Mouse (Mus musculus): Measurements from ENCODE around the gene Rab21. TPM values are rescaled to one million over a fixed set of nuclear protein-coding genes. Genes with fewer than 3 reads are reported as not detected.

The Rab21 gene
- total RNA-seq (2021), result 10 to 100 TPM; 26.4 to 27.1 TPM
- long read RNA-seq, experiment 1, full-length matches to known transcripts, result 88 of 97 reads
- long read RNA-seq, experiment 1, partial matches to known transcripts, result 5 of 97 reads
- long read RNA-seq, experiment 1, other reads (novel, unspliced or antisense), result 4 of 97 reads
- long read RNA-seq, experiment 2, full-length matches to known transcripts, result 55 of 64 reads
- long read RNA-seq, experiment 2, partial matches to known transcripts, result 2 of 64 reads
- long read RNA-seq, experiment 2, other reads (novel, unspliced or antisense), result 7 of 64 reads

DNA sequence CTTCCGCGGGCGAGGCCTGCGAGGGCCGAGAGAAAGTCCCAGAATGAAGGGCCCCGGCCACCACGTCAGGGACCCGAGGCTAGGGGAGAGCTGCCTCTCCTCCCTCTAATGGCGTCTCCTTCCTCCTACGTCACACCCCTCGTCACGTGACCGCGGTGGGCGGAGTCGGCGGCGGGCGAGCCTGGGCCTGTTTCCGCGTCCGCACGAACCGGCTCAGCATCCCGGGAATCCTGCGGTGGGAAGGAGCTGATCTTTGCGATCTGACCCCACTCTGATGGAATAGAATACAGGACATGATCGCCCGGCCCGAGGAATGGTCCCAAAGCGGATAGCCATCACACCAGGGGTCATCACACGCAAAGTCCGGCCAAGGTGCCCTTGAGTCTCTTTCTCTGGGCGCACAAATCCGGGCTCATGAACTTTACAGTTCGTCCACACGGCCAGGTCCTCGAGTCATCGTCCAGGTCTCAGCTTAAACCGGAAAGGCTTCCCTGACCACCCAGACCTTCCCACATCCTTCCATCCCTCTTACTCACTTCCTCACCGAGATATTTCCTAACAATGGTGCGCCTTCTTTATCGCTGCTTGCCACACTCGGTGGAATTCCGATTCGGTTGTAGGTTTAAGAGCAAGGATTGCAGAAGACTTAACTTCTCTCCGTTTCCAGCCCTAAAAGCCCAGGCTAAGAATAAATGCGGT lies at the start of gene Rab21:
TSS of gene Rab21 (minus strand) at position 122 of the 699 bp plus-strand sequence.
- DNase-seq (ENCODE audit: low spot score in 2 of 2), result peak; percentile 99

DNA sequence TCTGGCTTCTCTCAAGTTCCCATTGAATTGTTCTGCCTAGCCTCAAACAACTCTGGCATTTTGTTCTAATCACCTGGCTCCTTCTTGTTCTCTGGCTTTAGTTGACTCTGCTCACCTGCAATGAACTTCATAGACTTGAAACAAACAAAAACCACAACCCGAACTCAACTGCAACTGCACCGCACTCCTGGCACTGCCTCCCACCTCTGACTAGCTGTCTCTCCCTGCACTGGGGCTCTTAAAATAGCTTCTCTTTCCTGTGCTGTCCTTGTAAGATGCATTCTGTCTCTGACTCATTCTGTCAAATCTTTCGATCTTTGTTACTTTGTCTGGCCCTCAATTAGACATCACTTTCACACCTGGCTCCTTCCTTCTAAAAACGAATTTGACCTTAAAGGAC lies 47.8 kb upstream of the Rab21 start:
- DNase-seq (ENCODE audit: low spot score in 2 of 2), result no peak

DNA sequence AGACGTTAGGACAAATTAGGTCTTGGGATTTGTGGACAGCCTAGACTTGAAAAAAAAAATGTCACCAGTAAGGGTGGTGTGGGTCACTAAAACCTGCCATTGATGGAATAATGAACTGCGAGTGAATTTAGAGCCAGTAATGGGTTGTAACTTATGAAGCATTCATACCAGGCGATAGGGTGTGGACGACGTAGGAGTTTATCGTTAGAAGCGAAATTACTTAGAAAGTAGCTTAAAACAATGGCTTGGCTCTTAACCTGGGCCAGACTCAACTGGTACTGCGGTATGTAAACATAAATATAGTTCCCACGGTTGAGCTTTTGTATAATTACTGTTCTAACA lies 47.2 kb upstream of the Rab21 start:
- DNase-seq (ENCODE audit: low spot score in 2 of 2), result no peak

DNA sequence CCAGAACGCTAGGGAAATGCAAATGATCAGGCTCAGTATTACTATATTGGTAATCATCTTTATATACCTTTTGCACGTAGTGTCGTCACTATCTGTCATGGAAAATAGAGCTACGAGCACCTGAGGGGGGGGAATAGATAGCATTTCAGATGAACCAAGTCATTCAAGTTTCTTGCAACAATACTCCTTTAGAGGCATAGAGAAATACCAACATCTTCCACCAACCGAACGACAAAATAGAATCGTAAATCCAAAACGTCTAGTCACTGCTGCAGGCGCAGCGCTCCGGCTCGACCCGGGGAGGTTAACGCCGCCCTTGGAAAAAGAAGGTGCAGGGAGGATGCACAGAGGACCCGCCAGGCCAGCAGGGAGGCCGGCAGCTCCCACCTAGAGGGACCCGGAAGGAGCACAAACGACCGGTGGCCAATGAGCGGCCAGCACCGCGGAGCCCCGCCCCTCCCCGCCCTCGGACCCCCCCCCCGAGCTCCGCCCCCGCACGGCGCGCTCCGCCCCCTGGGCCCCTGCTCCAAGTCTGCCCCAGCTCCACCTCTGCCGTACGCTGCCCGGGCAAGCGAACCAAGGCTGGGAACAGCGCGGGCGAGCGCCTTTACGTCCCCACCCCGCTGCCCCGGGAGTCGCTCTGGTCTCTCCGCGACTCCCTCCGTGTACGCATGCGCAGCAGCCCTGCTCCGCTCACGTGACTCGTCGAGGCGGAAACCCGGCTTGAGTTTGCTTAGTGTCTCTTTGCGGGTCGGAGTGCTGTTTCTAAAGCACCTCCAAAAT lies 46.6 kb upstream of the Rab21 start, which contains the start of gene Tmem19:
TSS of gene Tmem19 (minus strand) at position 662 of the 783 bp plus-strand sequence.
- peak; percentile 94 to 98 for DNase-seq (ENCODE audit: low spot score in 2 of 2)

DNA sequence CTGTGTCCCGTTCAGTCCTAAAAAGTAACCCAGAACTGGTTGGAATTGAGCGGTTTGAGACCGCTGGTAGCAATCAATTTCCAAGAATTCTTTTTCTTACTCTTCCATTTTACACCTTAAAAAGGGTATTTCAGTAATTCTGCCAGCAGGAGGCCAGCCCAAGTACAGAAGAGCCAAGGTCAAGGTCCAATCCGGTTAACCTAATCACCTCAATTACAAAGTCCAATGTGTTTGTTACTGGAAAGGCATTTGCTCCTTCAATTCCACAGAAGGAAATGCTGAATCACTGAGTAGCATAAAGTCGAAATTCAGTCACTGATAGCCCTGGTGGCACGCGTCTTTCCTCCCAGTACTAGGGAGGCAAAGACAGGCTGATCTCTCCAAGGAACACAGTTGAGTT lies 43.7 kb upstream of the Rab21 start:
- DNase-seq (ENCODE audit: low spot score in 2 of 2), result no peak

DNA sequence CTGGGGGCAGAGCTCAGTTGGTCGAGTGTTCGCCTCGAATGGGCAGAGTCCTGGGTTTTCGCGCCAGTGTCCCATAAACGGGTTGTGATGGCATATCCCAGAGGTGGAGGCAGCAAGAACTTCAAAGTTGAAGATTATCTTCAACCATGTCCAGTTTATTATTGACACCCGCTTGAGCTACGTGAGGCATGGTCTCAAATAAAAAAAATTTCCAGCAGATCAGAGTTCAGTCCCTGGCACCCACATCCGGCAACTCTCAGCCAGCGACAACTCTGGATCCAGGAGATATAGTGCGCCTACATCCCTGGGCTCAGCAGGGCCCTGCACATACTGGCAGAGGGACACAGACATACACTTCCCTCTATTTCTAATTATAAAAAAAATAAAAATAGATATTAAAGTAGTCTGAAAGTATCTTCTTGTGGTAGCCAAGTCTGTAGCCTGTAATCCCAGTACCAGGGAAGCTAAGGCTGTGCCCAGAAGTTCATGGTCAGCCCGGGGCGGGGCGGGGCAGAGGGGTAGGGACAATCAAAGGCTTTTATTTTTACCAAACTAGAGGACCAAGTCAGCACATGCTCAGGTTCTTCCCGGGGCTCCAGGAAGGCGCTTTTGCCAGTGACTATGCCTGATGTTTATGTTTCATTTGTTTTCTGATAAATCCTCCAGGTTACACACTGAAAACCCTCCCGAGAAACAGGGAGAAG lies 43.0 kb upstream of the Rab21 start:
- no peak for DNase-seq (ENCODE audit: low spot score in 2 of 2)

DNA sequence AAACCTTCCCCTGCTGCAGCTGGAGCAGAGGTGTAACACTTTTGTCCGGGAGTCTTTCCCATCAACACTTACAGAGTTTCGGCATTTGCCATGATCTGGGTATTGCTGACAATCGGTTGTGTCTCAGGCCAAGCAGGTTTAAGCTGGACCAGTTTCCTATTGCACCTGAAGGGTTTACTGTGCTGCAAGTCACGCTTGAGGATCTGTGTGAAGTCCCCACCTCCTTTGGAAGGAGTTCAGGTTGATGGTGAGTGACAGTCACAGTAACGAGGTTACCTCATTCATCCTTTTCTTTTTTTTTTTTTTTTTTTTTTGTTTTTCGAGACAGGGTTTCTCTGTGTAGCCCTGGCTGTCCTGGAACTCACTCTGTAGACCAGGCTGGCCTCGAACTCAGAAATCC lies 40.7 kb upstream of the Rab21 start:
- no peak for DNase-seq (ENCODE audit: low spot score in 2 of 2)

DNA sequence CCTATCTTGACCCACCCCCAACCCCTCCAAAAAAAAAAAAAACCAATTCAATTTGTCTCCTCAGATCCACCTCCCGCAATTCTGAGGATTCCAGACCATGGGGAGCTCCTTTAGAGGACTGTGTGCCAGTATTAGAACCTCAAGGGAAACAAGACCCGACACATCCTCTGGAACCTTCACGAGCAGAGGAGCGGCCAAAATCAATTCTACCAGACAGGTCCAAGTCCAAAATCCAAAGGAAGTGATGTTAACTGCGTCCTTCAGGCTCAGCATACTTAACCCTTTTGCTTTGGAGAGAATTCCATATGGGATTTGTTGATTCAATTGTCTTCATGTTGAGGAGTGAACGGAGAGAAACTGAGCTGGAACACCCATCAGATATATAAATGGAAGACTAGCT lies 39.6 kb upstream of the Rab21 start:
- DNase-seq (ENCODE audit: low spot score in 2 of 2), result no peak

DNA sequence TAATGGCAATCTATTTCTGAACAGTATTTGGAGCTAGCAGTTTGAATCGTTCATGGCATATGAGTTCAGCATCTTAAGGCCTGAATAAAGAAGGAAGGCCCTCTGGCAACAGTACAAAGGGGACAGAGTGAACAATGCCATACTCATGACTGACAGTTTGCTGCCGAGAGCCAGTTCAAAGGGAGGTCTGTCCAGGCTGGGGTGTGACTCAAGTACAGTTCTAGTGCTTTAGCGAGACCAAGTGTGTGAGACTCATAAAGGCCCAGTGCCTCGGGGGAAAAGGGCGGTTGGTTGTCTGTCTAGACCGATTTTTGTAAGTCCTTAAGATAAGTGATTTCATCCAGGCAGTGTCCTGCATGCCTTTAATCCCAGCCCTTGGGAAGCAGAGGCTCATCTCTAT lies 39.2 kb upstream of the Rab21 start:
- DNase-seq (ENCODE audit: low spot score in 2 of 2), result no peak

DNA sequence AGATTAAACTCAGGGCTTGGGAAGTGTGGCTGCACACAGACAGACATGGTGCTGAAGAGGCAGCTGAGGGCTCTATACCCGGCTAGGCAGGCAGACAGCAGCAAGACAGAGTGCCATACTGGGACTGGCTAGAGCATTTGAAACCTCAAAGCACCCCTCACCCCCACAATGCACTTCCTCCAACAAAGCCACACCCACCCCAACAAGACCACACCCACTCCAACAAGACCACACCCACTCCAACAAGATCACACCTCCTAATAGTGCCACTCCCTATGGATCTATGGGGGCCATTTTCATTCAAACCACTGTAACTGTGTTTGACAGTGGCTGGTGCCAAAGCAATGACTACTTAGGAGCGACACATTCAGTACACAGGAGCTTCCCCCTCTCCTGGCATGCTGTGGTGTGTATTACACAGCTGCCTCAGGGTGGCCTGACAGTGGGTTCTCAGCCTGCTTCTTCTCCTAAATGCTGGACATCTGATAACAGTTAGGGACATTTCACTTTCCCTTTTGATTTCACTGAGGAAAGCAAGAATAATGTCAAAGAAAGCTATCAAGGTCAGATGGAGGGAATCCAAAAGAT lies 35.5 kb upstream of the Rab21 start:
- no peak for DNase-seq (ENCODE audit: low spot score in 2 of 2)

DNA sequence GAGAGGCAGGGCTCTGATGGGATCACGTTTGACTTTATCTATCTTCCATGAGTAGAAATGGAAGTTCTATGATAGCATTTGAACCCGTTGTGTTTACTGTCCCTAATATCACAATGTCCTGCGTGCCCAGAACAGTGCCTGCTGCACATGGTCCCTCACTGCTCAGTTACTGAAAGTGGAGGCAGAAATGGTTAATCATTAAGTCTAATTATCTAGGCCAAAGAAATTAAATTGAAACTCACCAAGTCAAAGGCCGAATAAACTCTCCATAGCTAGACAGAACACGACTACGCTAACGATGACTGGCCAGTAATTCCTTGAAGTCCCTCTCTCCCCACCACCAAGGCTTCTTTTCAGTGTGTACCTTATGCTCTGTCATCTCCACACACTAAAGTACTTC lies 34.1 kb upstream of the Rab21 start:
- DNase-seq (ENCODE audit: low spot score in 2 of 2), result no peak

DNA sequence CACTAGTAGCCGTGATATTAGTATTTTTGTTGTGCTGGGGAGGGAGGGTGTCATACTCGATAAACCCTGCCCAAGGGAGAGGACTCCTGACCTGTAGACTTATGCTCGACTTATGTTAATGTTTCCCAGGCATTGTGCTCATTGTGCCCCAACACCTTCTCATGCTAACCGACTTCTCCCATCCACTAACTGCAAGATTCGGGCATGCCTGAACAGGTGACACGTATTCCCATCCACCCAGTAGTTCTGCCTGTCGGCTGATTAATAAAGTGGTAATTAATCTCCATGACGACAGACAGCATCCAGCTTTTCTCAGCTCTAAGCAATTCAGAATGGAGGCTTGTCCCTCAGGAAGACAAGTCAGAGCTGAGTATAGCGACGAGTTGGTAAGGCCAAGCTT lies 33.6 kb upstream of the Rab21 start:
- no peak for DNase-seq (ENCODE audit: low spot score in 2 of 2)

DNA sequence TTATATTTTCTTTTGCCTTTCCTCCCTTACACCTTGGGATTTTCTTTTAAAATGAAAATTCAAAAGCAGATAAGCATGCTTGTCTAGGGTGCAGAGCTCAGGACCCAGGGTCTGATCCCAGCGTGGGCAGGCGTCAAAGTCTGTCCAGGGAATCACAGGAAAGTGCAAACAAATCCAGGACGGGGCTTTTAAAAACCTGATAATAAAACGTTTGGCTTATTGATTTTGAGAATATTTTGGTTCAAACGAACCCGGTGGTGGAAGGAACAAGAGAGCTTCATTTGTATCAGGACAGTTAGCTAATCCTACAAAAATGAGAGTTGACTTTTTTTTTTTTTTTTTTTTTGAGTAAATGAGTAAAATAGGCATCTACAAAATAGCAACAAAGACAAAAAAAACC lies 32.7 kb upstream of the Rab21 start:
- DNase-seq (ENCODE audit: low spot score in 2 of 2), result no peak

DNA sequence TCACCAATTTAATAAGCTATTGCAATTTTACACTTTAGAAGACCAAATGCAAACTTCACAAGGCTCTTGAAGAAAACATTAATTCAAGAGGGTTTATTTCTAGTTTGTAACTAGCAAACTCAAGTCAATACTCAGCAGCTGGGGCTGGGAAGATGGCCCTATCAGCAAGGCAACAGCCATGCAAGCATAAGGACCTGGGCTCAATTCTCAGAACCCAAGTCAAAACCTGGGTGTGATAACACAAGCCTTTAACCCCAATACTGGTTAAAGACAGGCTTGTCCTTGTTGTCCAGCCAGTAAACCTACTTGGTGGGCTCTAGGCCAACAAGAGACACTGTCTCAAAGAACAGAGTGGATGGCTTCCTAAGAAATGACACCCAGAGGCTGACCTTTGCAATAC lies 31.1 kb upstream of the Rab21 start:
- DNase-seq (ENCODE audit: low spot score in 2 of 2), result no peak

DNA sequence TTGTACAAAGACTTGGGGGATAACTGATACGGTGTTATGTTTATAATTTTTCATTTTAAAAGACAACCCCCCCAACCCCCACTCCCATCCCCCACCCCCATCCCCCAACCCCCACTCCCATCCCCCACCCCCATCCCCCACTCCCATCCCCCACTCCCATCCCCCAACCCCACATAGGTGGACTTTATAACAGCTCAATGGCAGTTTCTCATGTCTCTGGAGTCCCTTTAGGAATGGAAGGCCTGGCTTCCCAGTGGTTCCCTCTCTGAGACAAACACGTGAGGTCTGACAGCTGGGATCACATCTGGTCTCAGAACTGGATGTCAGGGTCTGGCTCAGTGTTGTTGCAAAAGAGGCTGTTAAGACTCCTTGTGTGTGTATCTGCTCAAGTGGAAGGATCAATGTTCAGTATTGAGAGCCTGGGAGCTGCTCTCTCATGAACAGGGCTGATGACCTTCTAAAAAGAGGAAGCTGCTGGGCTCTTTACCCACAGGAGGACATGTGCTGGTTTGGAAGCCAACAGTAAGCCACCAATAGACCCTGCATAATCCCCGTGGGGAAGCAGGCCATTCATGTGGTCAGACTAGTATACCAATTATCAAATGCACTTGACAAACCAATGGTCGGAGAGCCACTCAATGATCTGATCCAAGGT lies 27.5 kb upstream of the Rab21 start:
- no peak for DNase-seq (ENCODE audit: low spot score in 2 of 2)

DNA sequence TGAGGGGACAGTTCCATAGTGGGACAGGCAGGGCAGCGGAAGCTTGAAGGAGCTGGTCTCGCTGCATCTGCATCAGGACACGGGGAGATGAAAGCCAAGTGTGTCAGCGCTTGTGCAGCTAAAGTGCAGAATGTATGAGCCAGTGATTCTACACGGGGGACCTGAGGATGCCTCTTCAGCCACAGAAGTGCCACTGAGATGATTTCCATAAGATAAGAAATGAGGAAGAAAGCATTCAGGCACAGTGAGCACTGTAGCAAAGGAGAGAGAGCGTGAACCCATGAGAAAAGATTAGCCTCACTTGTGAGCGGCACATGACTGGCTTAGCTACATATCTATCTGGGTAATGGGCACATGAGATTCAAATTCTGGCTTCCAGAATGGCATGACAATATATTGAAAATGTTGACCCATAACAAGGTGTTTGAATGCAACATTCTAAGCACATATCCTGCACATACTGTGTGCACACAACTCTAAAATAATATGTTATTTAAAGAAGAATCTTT lies 24.5 kb upstream of the Rab21 start:
- no peak for DNase-seq (ENCODE audit: low spot score in 2 of 2)

DNA sequence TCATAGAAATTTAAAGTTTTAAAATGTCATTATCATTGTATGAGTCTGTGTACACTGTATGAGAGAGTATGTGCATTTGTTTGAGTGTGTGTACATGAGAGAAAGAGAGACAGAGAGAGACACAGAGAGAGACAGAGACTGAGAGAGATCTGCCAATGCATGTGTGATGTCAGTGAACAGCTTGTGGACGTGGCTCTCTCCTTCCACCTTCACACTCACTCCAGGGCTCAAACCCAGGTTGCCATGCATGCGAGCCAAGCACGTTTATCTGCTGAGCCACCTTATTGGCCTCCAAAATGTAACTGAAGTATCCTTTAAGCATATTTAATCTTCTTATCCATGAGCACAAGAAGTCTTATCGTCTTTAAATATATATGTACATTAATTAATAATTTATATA lies 21.5 kb upstream of the Rab21 start:
- DNase-seq (ENCODE audit: low spot score in 2 of 2), result no peak

DNA sequence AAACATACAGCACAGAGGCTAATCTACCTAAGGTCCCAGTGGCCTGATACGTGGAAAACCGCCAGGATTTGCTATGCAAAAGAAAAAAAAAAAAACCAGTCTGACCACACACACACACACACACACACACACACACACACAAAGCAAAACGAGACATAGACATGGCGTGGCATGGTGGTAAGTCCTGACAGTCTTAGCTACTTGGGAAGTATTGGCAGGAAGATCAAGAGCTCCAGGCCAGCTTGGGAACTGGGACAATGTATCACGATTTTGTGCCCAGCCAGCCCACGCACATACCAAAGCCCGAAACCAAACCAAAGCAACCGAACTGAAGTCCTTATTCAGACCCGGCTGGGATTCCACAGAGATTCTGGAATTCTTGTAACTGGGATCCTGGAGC lies 18.1 kb upstream of the Rab21 start:
- DNase-seq (ENCODE audit: low spot score in 2 of 2), result no peak

DNA sequence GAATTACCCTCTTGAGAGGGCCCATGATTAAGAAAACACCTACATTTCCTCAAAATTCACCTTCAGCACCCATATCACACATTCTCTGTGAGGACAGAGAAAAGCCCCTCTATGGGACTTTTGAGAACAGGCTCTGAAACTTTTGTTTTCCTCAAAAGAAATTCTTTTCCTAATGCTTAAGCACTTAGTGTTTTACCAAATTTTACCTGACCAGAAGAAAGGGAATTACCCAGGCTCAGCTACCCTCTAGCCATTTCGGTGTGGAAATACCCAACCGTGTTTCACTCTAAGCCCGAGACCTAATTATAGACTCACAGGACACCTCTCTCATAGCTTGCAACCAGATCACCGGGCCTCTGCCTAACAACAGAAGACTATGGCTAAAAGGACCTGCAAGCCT lies 17.6 kb upstream of the Rab21 start:
- DNase-seq (ENCODE audit: low spot score in 2 of 2), result no peak

DNA sequence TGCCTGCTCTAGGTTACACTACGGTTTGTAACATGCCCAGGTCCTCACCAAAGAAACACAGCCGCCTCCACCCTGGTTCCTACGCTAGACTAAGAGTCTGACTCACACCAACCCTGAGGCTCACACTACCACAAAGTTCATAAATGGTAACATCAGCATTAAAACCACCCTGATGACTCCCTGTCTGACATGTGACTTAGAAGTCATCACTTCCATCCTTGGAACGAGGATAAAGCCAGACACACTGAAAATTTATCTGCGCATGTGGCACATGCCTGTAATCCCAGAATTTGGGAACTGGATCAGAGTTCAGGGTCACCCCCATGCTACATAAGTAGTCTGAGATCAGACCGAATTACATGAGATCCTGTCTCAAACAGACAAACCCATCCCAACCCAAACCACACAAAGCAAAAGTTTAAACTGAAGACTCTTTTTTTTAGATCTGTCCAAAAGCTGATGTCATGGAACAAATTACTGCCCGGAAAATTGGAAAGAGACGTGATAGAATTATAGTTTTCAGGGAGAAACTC lies 17.1 kb upstream of the Rab21 start:
- DNase-seq (ENCODE audit: low spot score in 2 of 2), result no peak
